Mouse (Mus musculus): ENCODE data around the gene Dzip1. TPM values are rescaled to one million over a fixed set of nuclear protein-coding genes. Genes with fewer than 3 reads are reported as not detected.

The Dzip1 gene
- polyA plus RNA-seq, 1 experiment = 4.7 TPM

DNA sequence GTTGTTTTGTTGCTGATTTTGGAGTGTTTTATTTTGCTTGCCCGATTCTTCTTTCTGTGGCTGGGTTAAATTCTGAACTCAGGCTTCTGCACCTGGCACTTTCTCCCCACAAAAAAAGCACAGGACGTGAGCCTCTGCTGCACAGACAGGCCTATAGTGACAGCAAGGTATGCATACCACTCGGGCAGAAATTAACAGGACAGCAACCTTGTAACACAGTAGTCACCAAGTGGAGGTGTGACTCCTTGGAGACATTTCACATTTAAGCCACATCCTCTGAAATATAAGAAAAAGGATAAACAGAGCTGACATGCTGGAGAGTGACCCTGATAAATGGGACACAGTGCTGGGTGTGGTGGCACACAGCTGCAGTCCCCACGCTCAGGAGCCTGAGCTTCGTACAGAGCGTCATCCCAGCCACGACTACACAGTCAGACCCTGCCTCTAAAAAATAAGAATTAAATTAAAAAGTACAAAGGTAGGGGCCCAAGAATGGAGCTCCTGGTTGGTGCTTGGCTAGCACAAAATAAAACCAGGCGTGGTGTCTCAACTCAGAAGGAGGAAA lies 86.6 kb downstream of the Dzip1 start:
- H3K36me3 ChIP-seq (ENCODE audit: control insufficient read depth, insufficient read depth) = no peaks in the 10 kb centered on the region
- H3ac ChIP-seq (ENCODE audit: control insufficient read depth, insufficient read length, low read depth) = no peak overlapping the region
- H3K4me3 ChIP-seq (ENCODE audit: insufficient read depth, poor library complexity, severe bottlenecking) = no peak overlapping the region
- H3K27me3 ChIP-seq (ENCODE audit: control insufficient read depth, insufficient read depth, insufficient read length) = peaks cover 19% of the 10 kb centered on the region
- no peak for TF ChIP-seq CEBPB (IDR thresholded peaks at IDR 0.05; ENCODE audit: low read depth)
- TF ChIP-seq USF1 (IDR thresholded peaks at IDR 0.05; ENCODE audit: low read depth) = no peak
- no peak for TF ChIP-seq MYOD1 (IDR thresholded peaks at IDR 0.05; ENCODE audit: control insufficient read depth, insufficient read length, low read depth)
- TF ChIP-seq MAX (IDR thresholded peaks at IDR 0.05) = no peak
- TF ChIP-seq MYOG (IDR thresholded peaks at IDR 0.05; ENCODE audit: control insufficient read depth, extremely low read depth, insufficient read length) = no peak
- no peak for TF ChIP-seq FOSL1 (IDR thresholded peaks at IDR 0.05; ENCODE audit: insufficient read depth, low read length, poor library complexity, severe bottlenecking)
- TF ChIP-seq CTCF (IDR thresholded peaks at IDR 0.05; ENCODE audit: control insufficient read depth, insufficient read depth, insufficient read length) = no peak
- no peaks in the 10 kb centered on the region for H3K79me2 ChIP-seq (ENCODE audit: control insufficient read depth, insufficient read depth)
- H3K79me3 ChIP-seq (ENCODE audit: low read depth) = no peaks in the 10 kb centered on the region

DNA sequence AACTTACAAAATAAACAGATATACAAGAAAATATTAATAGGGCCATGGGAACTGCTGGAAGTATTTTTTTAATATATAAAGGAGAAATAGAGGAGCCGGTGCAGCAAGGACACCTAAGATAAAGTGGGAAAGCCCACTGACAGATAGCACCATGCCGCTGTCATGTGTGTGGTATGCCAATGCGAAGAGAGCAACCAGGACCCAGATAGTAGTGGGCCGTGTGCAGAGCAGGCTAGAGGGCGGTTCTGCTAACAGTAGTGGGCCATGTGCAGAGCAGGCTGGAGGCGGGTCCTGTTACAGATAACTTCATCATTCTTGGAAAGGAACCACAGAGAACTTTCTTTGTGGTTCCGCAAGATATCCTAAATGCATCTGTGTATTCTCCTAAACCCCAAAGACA lies 88.5 kb downstream of the Dzip1 start:
- TF ChIP-seq MYOG (IDR thresholded peaks at IDR 0.05; ENCODE audit: control insufficient read depth, extremely low read depth, insufficient read length) (no peak), MYOD1 (IDR thresholded peaks at IDR 0.05; ENCODE audit: control insufficient read depth, insufficient read length, low read depth) (no peak), CTCF (IDR thresholded peaks at IDR 0.05; ENCODE audit: control insufficient read depth, insufficient read depth, insufficient read length) (no peak), CEBPB (IDR thresholded peaks at IDR 0.05; ENCODE audit: low read depth) (no peak), MAX (IDR thresholded peaks at IDR 0.05) (no peak), FOSL1 (IDR thresholded peaks at IDR 0.05; ENCODE audit: insufficient read depth, low read length, poor library complexity, severe bottlenecking) (no peak)
- Histone ChIP-seq H3K27me3 (ENCODE audit: control insufficient read depth, insufficient read depth, insufficient read length) (peaks cover 7% of the 10 kb centered on the region), H3K4me3 (ENCODE audit: insufficient read depth, poor library complexity, severe bottlenecking) (no peak overlapping the region), H3ac (ENCODE audit: control insufficient read depth, insufficient read length, low read depth) (no peak overlapping the region), H3K36me3 (ENCODE audit: control insufficient read depth, insufficient read depth) (no peaks in the 10 kb centered on the region), H3K79me3 (ENCODE audit: low read depth) (no peaks in the 10 kb centered on the region), H3K79me2 (ENCODE audit: control insufficient read depth, insufficient read depth) (no peaks in the 10 kb centered on the region)

DNA sequence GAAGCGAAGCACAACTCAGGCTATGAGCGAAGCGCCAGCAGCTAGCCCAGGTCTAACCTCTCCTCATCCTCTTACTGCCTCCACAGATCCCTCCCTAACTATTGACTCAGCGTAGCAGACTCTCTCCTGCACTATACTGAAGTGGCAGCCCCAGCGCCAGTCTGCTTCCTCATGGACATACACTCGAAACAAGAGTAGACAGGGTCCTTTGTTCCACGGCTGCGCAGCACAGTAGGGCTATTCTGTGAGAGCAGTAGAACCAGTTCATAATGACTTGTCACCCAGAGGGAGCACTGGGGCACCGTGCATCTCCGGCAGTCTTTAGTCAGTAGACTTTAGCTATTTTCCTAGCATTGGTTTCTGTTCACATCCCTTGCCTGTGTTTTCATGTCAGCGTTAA lies 89.1 kb downstream of the Dzip1 start:
- no peaks in the 10 kb centered on the region for H3K79me2 ChIP-seq (ENCODE audit: control insufficient read depth, insufficient read depth)
- TF ChIP-seq FOSL1 (IDR thresholded peaks at IDR 0.05; ENCODE audit: insufficient read depth, low read length, poor library complexity, severe bottlenecking) (no peak), MYOG (IDR thresholded peaks at IDR 0.05; ENCODE audit: control insufficient read depth, extremely low read depth, insufficient read length) (no peak), USF1 (IDR thresholded peaks at IDR 0.05; ENCODE audit: low read depth) (no peak), CTCF (IDR thresholded peaks at IDR 0.05; ENCODE audit: control insufficient read depth, insufficient read depth, insufficient read length) (no peak), MAX (IDR thresholded peaks at IDR 0.05) (no peak), MYOD1 (IDR thresholded peaks at IDR 0.05; ENCODE audit: control insufficient read depth, insufficient read length, low read depth) (no peak), CEBPB (IDR thresholded peaks at IDR 0.05; ENCODE audit: low read depth) (no peak)
- no peak overlapping the region for H3K4me3 ChIP-seq (ENCODE audit: insufficient read depth, poor library complexity, severe bottlenecking)
- H3K36me3 ChIP-seq (ENCODE audit: control insufficient read depth, insufficient read depth) = no peaks in the 10 kb centered on the region
- peaks cover 5% of the 10 kb centered on the region for H3K27me3 ChIP-seq (ENCODE audit: control insufficient read depth, insufficient read depth, insufficient read length)
- H3ac ChIP-seq (ENCODE audit: control insufficient read depth, insufficient read length, low read depth) = no peak overlapping the region
- H3K79me3 ChIP-seq (ENCODE audit: low read depth) = no peaks in the 10 kb centered on the region

DNA sequence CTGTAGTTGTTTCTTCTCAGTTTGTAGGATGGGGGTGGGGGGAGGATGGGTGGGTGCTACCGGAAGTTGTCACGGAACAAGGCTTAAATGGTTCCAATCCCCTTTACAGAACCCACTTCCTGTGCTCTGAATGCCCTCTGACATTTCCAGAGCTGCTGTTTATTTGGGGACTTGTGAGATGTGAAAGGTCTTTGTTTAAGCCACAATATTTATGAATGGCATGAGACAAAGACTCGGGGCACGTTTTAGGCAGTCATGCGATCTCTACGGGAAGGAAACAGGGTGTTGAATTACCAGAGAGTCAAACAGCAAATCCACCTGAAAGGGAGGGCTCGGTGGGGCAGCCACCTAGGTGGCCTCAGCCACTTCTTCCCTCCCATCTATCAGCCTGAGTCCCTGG lies 90.9 kb downstream of the Dzip1 start:
- no peak overlapping the region for H3ac ChIP-seq (ENCODE audit: control insufficient read depth, insufficient read length, low read depth)
- H3K79me3 ChIP-seq (ENCODE audit: low read depth) = no peaks in the 10 kb centered on the region
- H3K79me2 ChIP-seq (ENCODE audit: control insufficient read depth, insufficient read depth) = no peaks in the 10 kb centered on the region
- no peaks in the 10 kb centered on the region for H3K36me3 ChIP-seq (ENCODE audit: control insufficient read depth, insufficient read depth)
- no peak overlapping the region for H3K4me3 ChIP-seq (ENCODE audit: insufficient read depth, poor library complexity, severe bottlenecking)
- H3K27me3 ChIP-seq (ENCODE audit: control insufficient read depth, insufficient read depth, insufficient read length) = peaks cover 5% of the 10 kb centered on the region
- TF ChIP-seq MYOD1 (IDR thresholded peaks at IDR 0.05; ENCODE audit: control insufficient read depth, insufficient read length, low read depth) = no peak
- no peak for TF ChIP-seq MYOG (IDR thresholded peaks at IDR 0.05; ENCODE audit: control insufficient read depth, extremely low read depth, insufficient read length)
- no peak for TF ChIP-seq CEBPB (IDR thresholded peaks at IDR 0.05; ENCODE audit: low read depth)
- TF ChIP-seq MAX (IDR thresholded peaks at IDR 0.05) = no peak
- no peak for TF ChIP-seq FOSL1 (IDR thresholded peaks at IDR 0.05; ENCODE audit: insufficient read depth, low read length, poor library complexity, severe bottlenecking)
- no peak for TF ChIP-seq CTCF (IDR thresholded peaks at IDR 0.05; ENCODE audit: control insufficient read depth, insufficient read depth, insufficient read length)
- TF ChIP-seq USF1 (IDR thresholded peaks at IDR 0.05; ENCODE audit: low read depth) = no peak

DNA sequence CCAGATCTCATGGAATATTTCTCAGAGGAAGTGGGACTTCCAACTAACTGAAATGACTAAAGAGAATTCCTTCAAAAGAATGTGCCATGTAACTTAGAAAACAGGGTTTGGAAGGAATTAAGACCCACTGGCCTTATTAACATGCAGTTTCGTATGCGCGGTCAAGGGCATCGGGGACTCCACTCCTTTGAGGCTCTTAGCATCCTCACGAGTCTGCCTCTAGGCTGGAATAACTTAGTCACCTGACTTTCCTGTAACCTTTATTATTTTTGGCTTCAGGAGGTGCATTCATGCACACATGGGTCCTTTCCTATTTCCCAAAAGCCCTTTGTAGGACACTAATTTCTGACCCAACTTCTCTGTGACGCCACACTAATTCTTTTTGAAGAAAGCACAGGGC lies 92.0 kb downstream of the Dzip1 start:
- no peak for TF ChIP-seq CTCF (IDR thresholded peaks at IDR 0.05; ENCODE audit: control insufficient read depth, insufficient read depth, insufficient read length)
- TF ChIP-seq MAX (IDR thresholded peaks at IDR 0.05) = no peak
- TF ChIP-seq MYOG (IDR thresholded peaks at IDR 0.05; ENCODE audit: control insufficient read depth, extremely low read depth, insufficient read length) = no peak
- no peak for TF ChIP-seq MYOD1 (IDR thresholded peaks at IDR 0.05; ENCODE audit: control insufficient read depth, insufficient read length, low read depth)
- no peak for TF ChIP-seq CEBPB (IDR thresholded peaks at IDR 0.05; ENCODE audit: low read depth)
- no peak for TF ChIP-seq USF1 (IDR thresholded peaks at IDR 0.05; ENCODE audit: low read depth)
- TF ChIP-seq FOSL1 (IDR thresholded peaks at IDR 0.05; ENCODE audit: insufficient read depth, low read length, poor library complexity, severe bottlenecking) = no peak
- H3ac ChIP-seq (ENCODE audit: control insufficient read depth, insufficient read length, low read depth) = no peak overlapping the region
- H3K36me3 ChIP-seq (ENCODE audit: control insufficient read depth, insufficient read depth) = no peaks in the 10 kb centered on the region
- H3K79me3 ChIP-seq (ENCODE audit: low read depth) = no peaks in the 10 kb centered on the region
- H3K4me3 ChIP-seq (ENCODE audit: insufficient read depth, poor library complexity, severe bottlenecking) = no peak overlapping the region
- H3K79me2 ChIP-seq (ENCODE audit: control insufficient read depth, insufficient read depth) = no peaks in the 10 kb centered on the region
- H3K27me3 ChIP-seq (ENCODE audit: control insufficient read depth, insufficient read depth, insufficient read length) = peaks cover 5% of the 10 kb centered on the region
